Mouse (Mus musculus) neural tube, embryonic 15.5 days (tissue): ENCODE results near the gene Wdr60. TPM values are rescaled to one million over a fixed set of nuclear protein-coding genes. Genes with fewer than 3 reads are reported as not detected.

Experiments
- ATAC-seq: fragments of 200-750 bp; cut with Nextera tagmentation; 2 replicates; pipeline ENCODE4 v1.8.0; 2017; ENCODE audit warnings: mild to moderate bottlenecking, moderate TSS enrichment, moderate library complexity; ENCODE audit not compliant: low FRiP score
- H3K27ac ChIP-seq: fragments of 300-500 bp; sonication (generic); replicated peaks from 2 replicates; pipeline ENCODE4 v1.5.1; 2015; ENCODE audit warnings: mild to moderate bottlenecking, inconsistent platforms
- H3K27me3 ChIP-seq: fragments of 300-500 bp; sonication (generic); replicated peaks from 2 replicates; pipeline ENCODE4 v1.6.1; 2015; ENCODE audit warnings: inconsistent platforms
- H3K36me3 ChIP-seq: fragments of 300-500 bp; sonication (generic); 2 replicates; pipeline ENCODE4 v1.6.1; 2015; ENCODE audit warnings: inconsistent platforms
- H3K4me1 ChIP-seq: fragments of 300-500 bp; sonication (generic); 2 replicates; pipeline ENCODE4 v1.6.1; 2015; ENCODE audit warnings: inconsistent platforms
- H3K4me2 ChIP-seq: fragments of 300-500 bp; sonication (generic); 2 replicates; pipeline ENCODE4 v1.6.1; 2015; ENCODE audit warnings: inconsistent platforms, mild to moderate bottlenecking, moderate library complexity
- H3K4me3 ChIP-seq: fragments of 300-500 bp; sonication (generic); replicated peaks from 2 replicates; pipeline ENCODE4 v1.5.1; 2015; ENCODE audit warnings: mild to moderate bottlenecking, inconsistent platforms
- H3K9ac ChIP-seq: fragments of 300-500 bp; sonication (generic); replicated peaks from 2 replicates; pipeline ENCODE4 v1.6.1; 2015; ENCODE audit warnings: mild to moderate bottlenecking, inconsistent platforms
- H3K9me3 ChIP-seq: fragments of 300-500 bp; sonication (generic); replicated peaks from 2 replicates; pipeline ENCODE4 v1.6.1; 2016; ENCODE audit warnings: inconsistent platforms
- WGBS: fragments of 180-500 bp; shearing (Covaris S2); methylation state at CpG from one replicate; pipeline ENCODE4 v1.1.7; 2015; ENCODE audit warnings: mixed read lengths; 5-methylcytosine and 5-hydroxymethylcytosine counted together
- polyA plus RNA-seq: library from polyadenylated mRNA; unstranded; fragments of >200 nt; fragmentation: Nextera tagmentation; extraction: Ambion mirVana; gene quantifications from 2 replicates; pipeline ENCODE4 v1.2.1, GENCODE M21; 2015

Gene Wdr60
- polyA plus RNA-seq, 1 experiment from 2014 or later: 22.1 TPM

GRCm38 (mm10) chr12:116226289-116227057 is 36.3 kb downstream of the Wdr60 start:
- Histone ChIP-seq H3K4me3 (no peak overlapping the region), H3K4me2 (no peak overlapping the region), H3K36me3 (peaks cover 55% of the 10 kb centered on the region), H3K27ac (no peak overlapping the region), H3K9me3 (no peaks in the 10 kb centered on the region), H3K4me1 (no peaks in the 10 kb centered on the region), H3K27me3 (no peaks in the 10 kb centered on the region), H3K9ac (no peak overlapping the region)
- WGBS: 91% methylated on average over 10 of the region's 10 CpGs
- no peak for ATAC-seq

DNA sequence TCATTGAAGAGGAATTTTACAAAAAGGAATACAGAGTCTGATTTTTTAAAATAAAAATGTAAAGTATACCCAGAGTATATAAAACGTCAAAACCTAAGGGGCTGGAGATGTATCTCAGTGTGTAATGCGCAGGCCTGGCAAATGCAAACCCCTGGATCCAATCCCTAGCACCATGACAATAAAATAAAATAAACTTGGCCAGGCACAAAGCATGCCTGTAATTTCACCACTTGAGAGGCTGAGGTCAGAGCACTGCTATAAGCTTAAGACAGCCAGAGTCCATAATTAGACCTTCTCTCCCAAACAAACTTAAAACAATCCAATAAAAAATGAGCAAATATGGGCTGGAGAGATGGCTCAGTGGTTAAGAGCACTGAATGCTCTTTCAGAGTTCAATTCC is 39.7 kb downstream of the Wdr60 start:
- 94% methylated on average over 2 of the region's 2 CpGs for WGBS
- peaks cover 48% of the 10 kb centered on the region for H3K36me3 ChIP-seq
- H3K9ac ChIP-seq: no peak overlapping the region
- H3K27me3 ChIP-seq: no peaks in the 10 kb centered on the region
- no peak for ATAC-seq
- H3K4me3 ChIP-seq: no peak overlapping the region
- no peak overlapping the region for H3K4me2 ChIP-seq
- no peaks in the 10 kb centered on the region for H3K9me3 ChIP-seq
- H3K27ac ChIP-seq: no peak overlapping the region
- H3K4me1 ChIP-seq: no peaks in the 10 kb centered on the region

GRCm38 (mm10) chr12:116207486-116207885 is 55.3 kb downstream of the Wdr60 start:
- ATAC-seq: no peak
- 0 out of 2 replicates have a peak, but pooled peaks cover 4% of the 10 kb centered on the region for H3K9me3 ChIP-seq
- no peak overlapping the region for H3K4me3 ChIP-seq
- H3K36me3 ChIP-seq: peaks cover 27% of the 10 kb centered on the region
- no peak overlapping the region for H3K9ac ChIP-seq
- 94% methylated on average over 8 of the region's 8 CpGs for WGBS
- no peak overlapping the region for H3K27ac ChIP-seq
- no peaks in the 10 kb centered on the region for H3K27me3 ChIP-seq
- H3K4me2 ChIP-seq: no peak overlapping the region
- no peaks in the 10 kb centered on the region for H3K4me1 ChIP-seq

GRCm38 (mm10) chr12:116205726-116206125 is 57.1 kb downstream of the Wdr60 start:
- H3K4me2 ChIP-seq: no peak overlapping the region
- H3K27ac ChIP-seq: no peak overlapping the region
- no peak overlapping the region for H3K9ac ChIP-seq
- 74% methylated on average over 3 of the region's 3 CpGs for WGBS
- peaks cover 11% of the 10 kb centered on the region for H3K36me3 ChIP-seq
- no peaks in the 10 kb centered on the region for H3K4me1 ChIP-seq
- no peak overlapping the region for H3K4me3 ChIP-seq
- H3K27me3 ChIP-seq: no peaks in the 10 kb centered on the region
- ATAC-seq: no peak
- 0 out of 2 replicates have a peak, but pooled peaks cover 4% of the 10 kb centered on the region for H3K9me3 ChIP-seq

- ATAC-seq: peak; percentile 80
- Histone ChIP-seq H3K4me2 (no peak overlapping the region), H3K4me3 (no peak overlapping the region), H3K36me3 (no peaks in the 10 kb centered on the region), H3K9ac (no peak overlapping the region), H3K4me1 (no peaks in the 10 kb centered on the region), H3K27ac (no peak overlapping the region), H3K27me3 (no peaks in the 10 kb centered on the region), H3K9me3 (no peaks in the 10 kb centered on the region)
- WGBS: 42% methylated on average over 9 of the region's 9 CpGs
Observed at GRCm38 (mm10) chr12:116202176-116202981, 60.4 kb downstream of the Wdr60 start.

- Histone ChIP-seq H3K27me3 (no peaks in the 10 kb centered on the region), H3K27ac (no peak overlapping the region), H3K4me3 (no peak overlapping the region), H3K4me2 (no peak overlapping the region), H3K4me1 (no peaks in the 10 kb centered on the region), H3K9me3 (no peaks in the 10 kb centered on the region), H3K9ac (no peak overlapping the region), H3K36me3 (no peaks in the 10 kb centered on the region)
- WGBS: 93% methylated on average over 6 of the region's 6 CpGs
- ATAC-seq: no peak
Observed at GRCm38 (mm10) chr12:116198791-116199190, 64.0 kb downstream of the Wdr60 start.

DNA sequence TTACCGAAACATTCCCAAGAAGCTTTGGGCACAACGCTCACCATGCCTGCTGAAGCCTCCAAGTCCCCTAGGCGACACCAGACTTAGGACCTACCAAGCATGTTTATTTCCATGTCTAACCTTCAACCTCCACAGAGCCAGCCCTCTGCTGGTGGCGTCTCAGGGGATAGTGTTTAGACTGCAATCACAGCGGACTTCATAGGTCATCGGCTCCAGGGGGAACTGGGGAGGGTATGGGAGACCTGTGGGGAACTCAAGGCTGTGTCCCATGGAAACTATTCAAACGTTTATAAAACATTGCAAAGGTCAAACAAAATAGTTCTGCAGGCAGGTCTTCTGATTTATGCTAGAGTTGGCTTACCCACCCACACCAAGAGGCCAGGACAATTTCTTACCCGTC is 66.6 kb downstream of the Wdr60 start:
- Histone ChIP-seq H3K9me3 (no peaks in the 10 kb centered on the region), H3K27ac (no peak overlapping the region), H3K36me3 (no peaks in the 10 kb centered on the region), H3K9ac (no peak overlapping the region), H3K4me3 (no peak overlapping the region), H3K27me3 (no peaks in the 10 kb centered on the region), H3K4me1 (no peaks in the 10 kb centered on the region), H3K4me2 (no peak overlapping the region)
- ATAC-seq: no peak
- 84% methylated on average over 8 of the region's 8 CpGs for WGBS

DNA sequence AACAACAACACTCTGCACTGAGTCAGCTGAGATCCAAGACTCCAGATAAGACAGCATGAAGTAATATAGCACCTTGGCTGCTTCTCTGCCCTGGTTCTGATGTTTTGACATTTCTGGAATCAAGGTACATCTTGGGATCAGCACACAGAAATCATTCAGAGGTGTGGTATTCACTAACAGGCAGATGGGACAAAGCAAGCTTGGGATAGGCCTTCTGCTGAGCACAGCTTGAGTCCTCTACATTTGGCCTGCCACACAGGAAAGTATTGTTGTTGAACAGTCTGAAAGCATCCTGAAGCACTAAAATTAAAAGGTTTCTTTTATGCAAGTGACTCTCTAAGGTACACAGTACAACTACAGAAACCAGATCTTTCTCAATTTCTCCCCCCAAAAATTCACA is 68.2 kb downstream of the Wdr60 start:
- no peak overlapping the region for H3K27ac ChIP-seq
- H3K36me3 ChIP-seq: no peaks in the 10 kb centered on the region
- no peaks in the 10 kb centered on the region for H3K27me3 ChIP-seq
- no peak overlapping the region for H3K4me2 ChIP-seq
- no peaks in the 10 kb centered on the region for H3K9me3 ChIP-seq
- no peak overlapping the region for H3K9ac ChIP-seq
- ATAC-seq: no peak
- H3K4me1 ChIP-seq: no peaks in the 10 kb centered on the region
- H3K4me3 ChIP-seq: no peak overlapping the region

GRCm38 (mm10) chr12:116193952-116194351 is 68.9 kb downstream of the Wdr60 start:
- Histone ChIP-seq H3K36me3 (no peaks in the 10 kb centered on the region), H3K9me3 (no peaks in the 10 kb centered on the region), H3K4me2 (no peak overlapping the region), H3K9ac (no peak overlapping the region), H3K27me3 (no peaks in the 10 kb centered on the region), H3K4me3 (no peak overlapping the region), H3K27ac (no peak overlapping the region), H3K4me1 (no peaks in the 10 kb centered on the region)
- no peak for ATAC-seq
- WGBS: 32% methylated on average over 6 of the region's 6 CpGs

GRCm38 (mm10) chr12:116183212-116183935 is 79.4 kb downstream of the Wdr60 start:
- no peak for ATAC-seq
- WGBS: 86% methylated on average over 6 of the region's 6 CpGs
- H3K9ac ChIP-seq: no peak overlapping the region
- H3K9me3 ChIP-seq: no peaks in the 10 kb centered on the region
- no peaks in the 10 kb centered on the region for H3K36me3 ChIP-seq
- H3K27ac ChIP-seq: no peak overlapping the region
- H3K4me1 ChIP-seq: no peaks in the 10 kb centered on the region
- H3K27me3 ChIP-seq: no peaks in the 10 kb centered on the region
- no peak overlapping the region for H3K4me3 ChIP-seq
- no peak overlapping the region for H3K4me2 ChIP-seq

GRCm38 (mm10) chr12:116182376-116182775 is 80.4 kb downstream of the Wdr60 start:
- no peaks in the 10 kb centered on the region for H3K36me3 ChIP-seq
- no peak for ATAC-seq
- H3K9ac ChIP-seq: no peak overlapping the region
- no peak overlapping the region for H3K4me2 ChIP-seq
- no peak overlapping the region for H3K27ac ChIP-seq
- H3K9me3 ChIP-seq: no peaks in the 10 kb centered on the region
- H3K4me1 ChIP-seq: no peaks in the 10 kb centered on the region
- no peak overlapping the region for H3K4me3 ChIP-seq
- H3K27me3 ChIP-seq: no peaks in the 10 kb centered on the region
